Mouse (Mus musculus) common myeloid progenitor, adult 5-6 weeks (primary cell): ENCODE measurements around the gene Agpat1. TPM values are rescaled to one million over a fixed set of nuclear protein-coding genes. Genes with fewer than 3 reads are reported as not detected.

Source experiments
- ATAC-seq: replicated peaks from 2 replicates; pipeline ENCODE4 v1.8.0; 2016; ENCODE audit warnings: low read depth, mild to moderate bottlenecking, moderate TSS enrichment, inconsistent platforms; ENCODE audit not compliant: poor library complexity, severe bottlenecking
- total RNA-seq: library from RNA; stranded (forward); fragments of 200-1000, 187-1606 nt; gene quantifications from 2 replicates; pipeline ENCODE4 v1.2.3, GENCODE M21; 2017

Gene Agpat1
- total RNA-seq, 1 experiment from 2014 or later: 17.8 TPM

- ATAC-seq: no peak
These were observed 46.7 kb downstream of the Agpat1 start for GRCm38 (mm10) chr17:34650781-34651180.

GRCm38 (mm10) chr17:34651507-34652221, 47.6 kb downstream of the Agpat1 start:
- ATAC-seq: no peak; the same call in 1 of the 2 replicates

GRCm38 (mm10) chr17:34652546-34652945, 48.5 kb downstream of the Agpat1 start:
- no peak for ATAC-seq

- ATAC-seq: no peak
These were observed 48.9 kb downstream of the Agpat1 start for GRCm38 (mm10) chr17:34652985-34653384.

DNA sequence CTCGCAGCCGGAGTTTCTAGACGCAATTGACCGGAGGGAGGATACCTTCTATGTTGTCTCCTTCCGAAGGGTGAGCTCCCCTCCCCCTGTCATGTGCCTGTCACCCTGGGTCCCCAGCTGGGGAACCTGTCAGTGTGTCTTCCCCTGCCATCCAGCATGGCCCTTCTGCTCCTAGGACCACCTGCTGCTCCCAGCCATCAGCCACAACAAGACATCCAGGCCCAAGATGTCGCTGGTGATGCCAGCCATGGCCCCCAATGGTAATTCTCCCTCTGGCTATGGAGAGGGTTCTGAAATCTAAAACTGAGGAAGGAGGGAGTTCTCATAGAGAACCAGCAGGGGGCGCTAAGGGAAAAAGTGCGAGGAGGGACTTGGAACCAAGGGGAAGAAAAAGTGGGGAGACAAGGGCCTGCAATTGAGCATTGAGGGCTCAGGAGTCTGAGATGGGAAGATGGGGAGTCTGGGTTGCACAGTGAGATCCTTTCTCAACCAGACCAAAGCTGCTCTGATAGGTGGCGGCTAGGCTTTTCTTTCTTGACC, 49.8 kb downstream of the Agpat1 start:
- no peak for ATAC-seq

GRCm38 (mm10) chr17:34654392-34654791, 50.3 kb downstream of the Agpat1 start:
- no peak for ATAC-seq

DNA sequence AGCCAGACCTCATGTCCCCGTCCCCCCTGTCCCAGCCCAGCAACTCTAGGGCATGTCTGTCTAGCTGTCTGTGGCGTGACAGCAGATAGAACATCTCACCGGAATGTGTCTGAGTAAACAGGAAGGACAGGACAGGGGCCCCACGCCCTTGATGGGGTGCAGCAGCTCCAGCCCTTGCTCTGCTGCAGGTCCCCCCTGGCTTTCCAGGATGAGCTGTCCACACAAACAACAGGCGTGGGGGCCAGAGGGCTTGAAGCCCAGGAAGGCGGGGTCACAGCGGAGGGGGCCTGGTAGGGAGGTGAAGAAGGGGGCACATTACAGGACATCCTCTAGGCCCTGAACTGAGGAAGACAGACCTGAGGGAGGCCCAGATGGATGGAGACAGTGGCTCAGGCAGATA, 51.1 kb downstream of the Agpat1 start:
- ATAC-seq: no peak

DNA sequence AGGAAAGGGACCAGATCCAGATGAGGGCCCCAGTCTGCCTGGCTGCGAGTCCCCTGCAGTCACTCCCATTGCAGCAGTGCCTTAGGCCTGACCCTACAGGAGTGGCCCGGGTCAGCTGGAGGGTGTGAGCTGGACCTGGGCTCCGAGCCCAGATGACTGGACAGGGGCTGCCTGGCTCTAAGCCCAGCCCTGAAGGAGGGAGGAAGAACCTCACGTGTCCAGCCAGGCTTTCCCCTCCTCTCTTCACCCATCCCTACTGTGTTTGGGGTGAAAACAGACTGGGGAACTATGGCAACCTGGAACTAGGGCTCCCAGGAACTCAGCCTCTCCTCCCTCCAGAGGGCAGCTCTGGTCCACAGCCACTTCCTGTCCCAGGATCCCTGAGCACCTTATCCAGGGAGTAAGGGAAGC, 51.5 kb downstream of the Agpat1 start:
- no peak for ATAC-seq

DNA sequence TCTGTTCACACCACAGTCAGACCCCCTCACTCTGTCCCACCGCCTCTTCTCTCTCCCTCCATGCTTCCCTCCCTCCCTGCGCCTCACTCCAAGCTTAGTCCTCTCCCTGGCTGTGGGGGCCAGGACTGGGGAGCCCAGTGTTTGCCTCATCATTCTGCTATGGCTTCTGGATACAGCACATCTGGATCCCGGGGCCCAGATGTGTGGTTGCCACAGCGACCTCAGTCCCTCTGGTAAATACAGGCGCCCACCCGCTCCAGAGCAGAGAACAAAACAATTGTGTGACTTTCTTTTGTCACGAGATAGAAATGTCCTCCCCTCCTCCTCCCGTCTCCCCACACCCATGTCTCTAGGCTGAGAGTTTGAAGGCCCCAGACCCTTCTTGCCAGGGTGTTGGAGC, 52.6 kb downstream of the Agpat1 start:
- ATAC-seq: no peak

GRCm38 (mm10) chr17:34657271-34657670, 53.2 kb downstream of the Agpat1 start:
- no peak for ATAC-seq

- no peak for ATAC-seq
These were observed 54.1 kb downstream of the Agpat1 start for GRCm38 (mm10) chr17:34658145-34658544.

- ATAC-seq: no peak
These were observed 54.5 kb downstream of the Agpat1 start for GRCm38 (mm10) chr17:34658591-34658990.

- ATAC-seq: peak; percentile 44; the same call in 1 of the 2 replicates
These were observed 55.3 kb downstream of the Agpat1 start for GRCm38 (mm10) chr17:34659181-34659896.

DNA sequence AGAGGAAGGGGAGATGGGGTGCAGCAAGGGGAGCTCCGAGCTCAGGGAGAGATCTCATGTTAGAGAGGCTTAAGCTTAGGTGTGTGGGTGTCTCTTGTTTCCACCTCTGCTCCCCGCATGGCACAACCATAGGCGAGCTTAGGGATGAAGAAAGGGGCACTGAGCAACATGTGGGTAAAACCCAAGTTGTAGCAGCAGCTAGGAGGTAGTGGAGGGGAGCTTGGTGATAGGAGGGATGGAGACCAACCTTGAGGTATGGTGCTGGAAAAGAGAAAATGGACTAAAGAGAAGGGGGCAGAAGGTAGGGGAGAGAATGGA, 55.8 kb downstream of the Agpat1 start:
- ATAC-seq: no peak

GRCm38 (mm10) chr17:34660259-34660820, 56.3 kb downstream of the Agpat1 start:
- ATAC-seq: no peak

DNA sequence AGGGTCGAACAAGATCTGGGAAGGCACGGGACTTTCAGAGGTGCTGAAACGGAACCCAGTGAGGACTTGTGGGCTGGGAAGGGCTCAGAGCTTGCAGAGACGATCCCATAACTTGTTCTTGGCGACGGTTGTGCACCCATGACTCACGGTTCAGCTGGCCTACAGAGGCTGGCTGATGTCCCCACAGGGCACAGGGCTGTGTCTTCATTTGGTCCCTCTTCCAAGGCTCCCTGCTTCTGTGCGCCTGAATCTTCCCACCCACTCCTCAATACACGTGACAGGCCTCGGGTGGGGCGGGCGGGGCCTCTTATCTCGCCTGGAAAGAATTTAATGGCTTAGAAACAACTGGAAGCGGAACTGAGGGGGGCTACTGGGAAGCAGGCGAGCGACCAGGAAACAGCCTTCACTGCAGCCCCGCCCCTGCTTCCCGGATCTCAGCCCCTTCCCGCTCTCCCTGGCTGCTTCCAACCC, 57.1 kb downstream of the Agpat1 start:
- no peak for ATAC-seq

GRCm38 (mm10) chr17:34662468-34662867, 58.4 kb downstream of the Agpat1 start:
- no peak for ATAC-seq

- ATAC-seq: no peak
These were observed 58.9 kb downstream of the Agpat1 start for GRCm38 (mm10) chr17:34662978-34663377.
